Mouse (Mus musculus): Measurements from ENCODE around the gene Alad.

DNA sequence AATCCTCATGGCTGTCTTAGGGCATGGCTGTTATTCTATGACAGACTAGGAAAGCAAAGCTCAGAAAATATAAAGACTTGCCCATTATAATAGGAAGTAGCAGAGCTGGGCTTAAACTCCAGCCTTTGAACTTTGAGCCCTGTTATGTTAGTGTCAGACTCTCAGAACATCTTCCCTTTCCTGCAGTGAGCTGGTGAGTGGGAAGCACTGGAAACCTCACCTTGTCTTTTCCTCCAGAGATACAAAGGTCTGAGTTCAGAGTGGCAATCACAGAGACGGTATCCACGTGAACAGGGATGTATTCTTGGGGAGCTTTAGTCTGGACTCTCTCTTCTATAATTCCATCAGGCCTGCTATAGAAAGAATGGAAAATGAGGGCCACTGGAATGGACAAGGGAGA is 56.6 kb downstream of the Alad start:
- TF ChIP-seq CTCF (IDR thresholded peaks at IDR 0.05; ENCODE audit: low read depth, low read length) (no peak), POLR2A (IDR thresholded peaks at IDR 0.05; ENCODE audit: borderline replicate concordance, low read depth, low read length) (no peak)

Data from bone marrow macrophage, adult 2 months (primary cell).